Mouse (Mus musculus) embryo, embryonic 10.5 days (tissue): ENCODE measurements at regions not wholly inside any gene's neighbourhood (a gene's known extent, or its start where the extent isn't known, plus 50 kb on each side); places are given as distances from the start of the nearest gene placed in this dataset.
A peak's percentile ranks its signal among the peaks of the same experiment; 100 is the strongest.

ENCODE experiments used
- DNase-seq: peaks from one replicate; pipeline ENCODE4 v3.0.0-alpha.2; 2015; ENCODE audit warnings: low spot score

GRCm38 (mm10) chr10:9071630-9072029 lies 185.8 kb upstream of the Sash1 start:
- peak; percentile 59 for DNase-seq

DNA sequence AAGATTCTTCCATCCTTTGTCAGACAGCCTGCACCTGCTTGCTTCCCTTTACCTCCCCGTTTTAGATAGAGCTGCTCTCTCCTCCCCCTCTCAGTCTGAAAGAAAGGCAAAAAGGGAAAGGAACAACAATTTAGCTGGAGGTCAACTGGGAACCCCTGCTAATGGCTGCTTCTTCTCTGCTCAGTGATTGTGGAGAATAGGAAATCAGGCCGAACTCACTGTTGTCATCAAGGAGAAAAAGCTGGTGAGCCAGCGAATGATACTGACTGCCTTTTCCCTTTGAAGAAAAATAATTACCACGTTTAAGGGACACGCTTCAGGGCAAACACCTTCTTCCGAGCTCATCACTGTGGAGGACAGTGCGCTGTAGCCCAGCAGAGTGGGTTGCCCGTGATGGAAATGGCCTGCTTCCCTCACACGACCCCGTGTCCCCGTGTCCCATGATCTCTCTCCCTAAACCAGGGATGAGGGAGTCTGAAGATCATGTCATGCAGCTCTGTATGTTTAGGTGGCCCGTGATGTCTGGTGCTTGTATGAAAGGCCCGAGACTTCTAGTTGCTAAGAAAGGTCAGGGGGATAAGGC lies 183.8 kb upstream of the Sash1 start:
- no peak for DNase-seq

GRCm38 (mm10) chr10:9066566-9066965 lies 180.7 kb upstream of the Sash1 start:
- no peak for DNase-seq

GRCm38 (mm10) chr10:9061979-9062378 lies 176.1 kb upstream of the Sash1 start:
- no peak for DNase-seq

GRCm38 (mm10) chr10:9055274-9055673 lies 169.4 kb upstream of the Sash1 start:
- no peak for DNase-seq

- DNase-seq = peak; percentile 78
Observed at GRCm38 (mm10) chr10:9053371-9053770, 167.5 kb upstream of the Sash1 start.

GRCm38 (mm10) chr10:9047341-9047740 lies 161.5 kb upstream of the Sash1 start:
- no peak for DNase-seq

DNA sequence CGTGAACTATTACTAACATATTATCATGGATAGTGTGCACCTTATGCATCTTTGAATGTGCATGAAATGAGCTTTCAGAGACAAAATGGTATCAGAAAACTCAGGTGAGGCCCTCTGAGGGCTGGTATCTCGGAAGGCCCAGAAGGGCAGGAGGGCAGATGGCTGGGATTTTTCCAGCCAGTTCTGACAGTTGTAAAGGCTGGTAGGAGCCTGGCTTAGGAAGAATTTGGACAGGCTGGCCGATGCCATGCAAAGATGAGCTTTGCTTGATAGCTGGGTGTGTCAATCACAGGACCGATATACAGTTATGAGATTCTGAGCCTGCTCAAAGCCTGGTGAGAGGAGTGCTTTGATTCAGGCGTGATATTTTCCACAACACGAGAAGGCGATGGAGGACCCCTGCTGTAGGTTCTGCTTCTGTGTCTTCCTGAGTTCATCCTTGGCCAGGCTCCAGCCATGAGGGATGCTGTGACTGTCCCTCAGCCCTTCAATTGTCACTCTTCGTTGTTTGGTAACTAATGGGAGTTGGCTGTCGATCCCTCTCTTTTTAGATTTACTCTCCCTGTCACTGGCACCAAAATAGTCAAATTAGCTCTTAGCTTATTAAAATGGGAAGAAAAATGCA lies 159.0 kb upstream of the Sash1 start:
- DNase-seq = no peak

- DNase-seq = no peak
Observed at GRCm38 (mm10) chr10:9043507-9043906, 157.6 kb upstream of the Sash1 start.

GRCm38 (mm10) chr10:9030486-9030885 lies 144.6 kb upstream of the Sash1 start:
- no peak for DNase-seq

- no peak for DNase-seq
Observed at GRCm38 (mm10) chr10:9029506-9029905, 143.6 kb upstream of the Sash1 start.

- DNase-seq = no peak
Observed at GRCm38 (mm10) chr10:9027070-9027807, 141.4 kb upstream of the Sash1 start.

DNA sequence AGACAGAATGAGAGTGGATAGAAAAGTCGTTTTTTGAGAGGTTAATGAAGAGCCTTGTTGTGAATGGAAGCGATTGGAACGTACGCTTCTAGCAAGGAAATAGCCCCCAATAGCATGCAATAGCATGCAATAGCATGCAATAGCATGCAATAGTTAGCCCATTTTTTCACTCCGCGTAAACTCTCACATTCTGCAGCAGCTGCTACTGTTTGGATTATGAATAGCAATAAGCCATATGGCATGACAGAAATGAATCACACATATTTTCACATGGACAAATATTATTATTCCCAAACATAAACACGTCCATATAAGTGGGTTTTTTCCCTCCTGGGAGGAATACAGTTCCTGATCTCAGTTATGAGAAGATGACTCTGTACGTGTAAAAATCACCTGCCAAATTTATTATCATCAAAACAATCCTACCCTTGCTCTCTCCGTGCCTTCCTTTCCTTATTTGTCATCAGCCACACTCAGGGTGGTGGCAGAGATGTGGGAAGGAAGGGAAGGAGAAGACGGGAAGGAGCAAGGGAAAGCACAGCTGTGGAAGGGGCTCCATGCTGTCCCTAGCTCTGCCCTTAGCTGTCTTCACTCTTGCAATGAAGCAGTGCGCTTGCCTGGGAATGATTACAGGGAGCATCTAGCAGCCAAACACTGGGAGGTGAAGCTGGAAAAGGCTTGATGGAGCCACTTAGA lies 129.1 kb upstream of the Sash1 start:
- DNase-seq = no peak

DNA sequence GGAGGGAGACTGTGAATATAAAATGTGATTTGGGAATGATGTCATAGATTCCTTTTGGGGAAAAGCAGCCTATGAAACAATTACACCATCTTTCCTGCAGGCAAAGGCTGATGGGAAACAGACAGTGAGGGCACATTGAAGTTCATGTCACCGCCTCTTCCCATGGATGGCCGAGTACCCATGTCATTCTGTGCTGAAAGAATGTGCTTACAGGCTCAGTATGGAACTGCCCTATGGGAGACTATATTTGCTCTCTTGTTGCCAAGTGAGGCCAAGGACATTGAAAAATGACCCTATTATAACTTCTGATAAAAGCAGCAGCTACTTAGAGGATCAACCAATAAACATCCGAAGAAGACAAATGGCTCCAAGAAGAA lies 127.7 kb upstream of the Sash1 start:
- DNase-seq = no peak

DNA sequence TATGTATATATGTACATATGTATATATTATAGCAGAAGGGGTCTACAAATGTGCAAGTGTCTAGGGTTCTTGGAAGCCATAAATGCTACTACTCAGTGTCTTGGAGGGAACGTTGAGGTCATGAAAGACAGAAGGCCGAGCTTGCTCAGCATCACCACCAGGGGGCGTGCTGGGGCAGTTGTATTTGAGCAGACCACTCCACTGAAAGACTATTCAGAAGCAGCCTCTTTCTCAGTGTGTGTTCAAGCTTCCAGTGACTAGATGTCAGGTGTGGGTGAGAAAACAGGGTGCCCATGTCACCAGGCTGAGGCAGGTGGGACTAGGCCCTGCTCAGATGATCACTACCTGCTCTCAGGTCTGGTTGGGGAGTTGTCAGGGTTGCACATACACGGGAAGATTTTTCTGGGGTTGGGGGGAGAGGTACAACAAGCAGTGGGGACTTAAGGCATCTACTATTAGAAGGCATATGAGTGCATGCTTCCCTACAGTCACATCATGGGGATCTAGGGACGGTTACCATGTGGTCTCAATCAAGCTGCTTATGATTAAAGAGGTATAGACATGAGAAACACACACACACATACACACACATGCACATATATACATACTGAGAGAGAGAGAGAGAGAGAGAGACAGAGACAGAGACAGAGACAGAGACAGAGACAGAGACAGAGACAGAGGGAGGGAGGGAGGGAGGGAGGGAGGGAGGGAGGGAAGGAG lies 127.1 kb upstream of the Sash1 start:
- DNase-seq = peak; percentile 81

DNA sequence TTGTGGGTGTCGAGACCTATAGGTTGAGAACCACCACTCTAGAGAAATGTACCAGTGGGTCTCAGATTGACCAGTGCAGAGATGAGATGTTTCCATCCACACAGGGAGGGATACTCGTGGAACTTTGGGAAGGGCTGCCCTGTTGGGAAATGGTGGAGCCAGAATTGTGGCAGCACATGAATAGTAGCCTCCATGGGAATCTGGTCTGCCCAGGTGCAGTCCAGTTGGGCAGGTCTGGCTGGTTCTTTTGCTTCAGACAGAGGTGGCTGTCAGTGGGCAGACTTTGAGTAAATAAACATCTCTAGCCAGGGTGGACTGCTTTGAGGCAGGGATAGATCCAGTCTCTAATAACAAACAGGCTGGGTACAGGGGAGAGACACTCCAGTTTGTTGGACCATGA lies 126.0 kb upstream of the Sash1 start:
- DNase-seq = no peak

GRCm38 (mm10) chr10:9010191-9010590 lies 124.3 kb upstream of the Sash1 start:
- DNase-seq = no peak

DNA sequence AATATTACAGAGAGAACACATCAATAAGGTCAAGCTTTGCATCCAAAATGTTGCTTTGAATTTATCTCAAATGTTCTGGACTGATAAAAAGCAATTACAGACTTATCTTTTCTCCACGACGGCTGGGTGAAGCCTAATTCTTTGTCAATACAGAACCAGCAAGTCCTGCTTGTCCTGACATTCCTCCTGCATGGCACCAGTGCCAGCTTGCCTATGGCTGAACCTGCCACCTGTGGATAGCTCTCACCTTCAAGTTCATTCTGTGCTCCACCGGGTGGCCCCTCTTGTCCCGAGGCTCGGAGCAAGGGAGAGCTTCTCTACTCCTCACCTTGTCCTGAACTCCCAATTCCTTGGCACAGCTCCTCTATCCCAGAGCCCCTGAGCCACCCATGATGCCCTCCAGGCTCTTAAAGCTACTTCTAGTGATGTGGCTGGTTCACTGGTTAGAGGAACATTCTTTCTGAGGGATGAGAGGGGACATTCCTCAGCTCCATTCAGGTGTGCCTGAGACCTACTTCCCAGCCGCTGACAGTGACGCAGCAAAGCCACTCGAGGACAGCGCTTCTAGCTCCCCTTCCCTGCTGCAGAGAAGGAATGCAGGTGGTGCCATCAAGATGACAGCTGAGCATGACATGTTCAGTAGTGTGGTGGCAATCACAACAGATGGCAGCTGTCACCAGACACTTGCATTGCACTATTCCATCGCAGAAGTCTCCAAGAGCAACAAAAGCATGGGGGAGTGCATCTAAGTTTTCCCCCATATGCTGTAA lies 119.5 kb upstream of the Sash1 start:
- DNase-seq = no peak

- no peak for DNase-seq
Observed at GRCm38 (mm10) chr10:9002261-9002660, 116.4 kb upstream of the Sash1 start.

GRCm38 (mm10) chr10:8998758-8999398 lies 113.0 kb upstream of the Sash1 start:
- peak; percentile 20 for DNase-seq

DNA sequence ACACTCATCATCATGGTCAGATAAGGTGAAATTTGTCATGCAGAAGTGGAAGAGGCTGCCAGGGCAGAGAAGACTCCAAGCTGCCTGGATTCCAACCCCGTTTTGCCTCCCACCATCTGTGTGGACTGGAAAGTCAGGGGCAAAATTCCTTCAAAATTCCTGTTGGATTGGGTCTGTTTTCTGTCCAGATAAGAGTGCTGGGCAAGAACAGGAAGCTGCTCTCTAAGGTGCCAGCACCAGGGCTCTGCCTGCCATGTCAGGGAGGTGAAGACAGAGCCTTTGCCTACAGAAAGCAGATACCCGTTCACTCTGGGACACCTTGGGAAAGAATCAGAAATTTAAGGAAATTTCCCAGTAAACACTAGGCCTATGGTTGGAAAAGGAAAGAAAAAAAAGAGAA lies 112.5 kb upstream of the Sash1 start:
- DNase-seq = no peak
